Comparison of ENCODE assay signal across 8 mouse cellular contexts in genomic region chr3:96561946-96562681, GRCm38 (mm10). TPM values are rescaled to one million over a fixed set of nuclear protein-coding genes. Genes with fewer than 3 reads are reported as not detected.
DNase-seq lines count a peak whose midpoint lies in the region; ATAC-seq lines count a peak whose summit lies in the region.

No protein-coding gene starts in this region.

- H3K4me2 ChIP-seq in heart, embryonic 13.5 days, result peak overlapping the region; percentile 93
- 0 out of 2 replicates have a peak overlapping the region, but pooled peaks have one; percentile 5 for H3K4me2 ChIP-seq in liver, embryonic 11.5 days

- WGBS in heart, embryonic 13.5 days, result 40% methylated on average over 10 of the region's 10 CpGs
- WGBS in liver, embryonic 11.5 days, result 47% methylated on average over 10 of the region's 10 CpGs

- peaks cover 32% of the 10 kb centered on the region for H3K36me3 ChIP-seq in heart, embryonic 13.5 days
- H3K36me3 ChIP-seq in liver, embryonic 11.5 days (ENCODE audit: control insufficient read depth, insufficient read depth, low read length), result peaks cover 20% of the 10 kb centered on the region

- ATAC-seq in heart, embryonic 13.5 days (ENCODE audit: extremely low read depth, insufficient number of reproducible peaks, low FRiP score, low TSS enrichment), result no peak
- ATAC-seq in liver, embryonic 11.5 days (replicated peaks; ENCODE audit: low FRiP score), result no peak

- H3K27me3 ChIP-seq in heart, embryonic 13.5 days (replicated peaks), result no peaks in the 10 kb centered on the region
- no peaks in the 10 kb centered on the region for H3K27me3 ChIP-seq in liver, embryonic 11.5 days (replicated peaks; ENCODE audit: control insufficient read depth, insufficient read depth, low read length)

- H3K4me1 ChIP-seq in heart, embryonic 13.5 days, result peaks cover 56% of the 10 kb centered on the region
- H3K4me1 ChIP-seq in liver, embryonic 11.5 days (replicated peaks; ENCODE audit: control insufficient read depth, insufficient read depth, low read length), result peaks cover 23% of the 10 kb centered on the region

- peak overlapping the region; percentile 96 for H3K4me3 ChIP-seq in heart, embryonic 13.5 days
- H3K4me3 ChIP-seq in liver, embryonic 11.5 days (ENCODE audit: low read depth, low read length), result no peak overlapping the region

- H3K27ac ChIP-seq in heart, embryonic 13.5 days (replicated peaks), result peak overlapping the region; percentile 99
- peak overlapping the region; percentile 57; the same call in 1 of the 2 replicates for H3K27ac ChIP-seq in liver, embryonic 11.5 days (ENCODE audit: low read depth, low read length)

- no peaks in the 10 kb centered on the region for H3K9me3 ChIP-seq in heart, embryonic 13.5 days
- H3K9me3 ChIP-seq in liver, embryonic 11.5 days (ENCODE audit: control insufficient read depth, low read length), result no peaks in the 10 kb centered on the region

- H3K9ac ChIP-seq in heart, embryonic 13.5 days, result peak overlapping the region; percentile 100
- no peak overlapping the region for H3K9ac ChIP-seq in liver, embryonic 11.5 days (ENCODE audit: low read depth, low read length)

- peak; percentile 40 to 47 for DNase-seq in adrenal gland, postnatal 36 days
- DNase-seq in adrenal gland, adult 2 months, result no peak
- DNase-seq in B cell, adult 2 months, result peak; percentile 49 to 55
- DNase-seq in liver, embryonic 11.5 days (ENCODE audit: low spot score), result no peak
- DNase-seq in cerebellum, postnatal 10 days, result no peak
- no peak for DNase-seq in right cerebral cortex, postnatal 36 days (ENCODE audit: low spot score in 2 of 2)
- DNase-seq in layer of hippocampus, postnatal 36 days, result no peak

RNA-seq across cellular contexts. Expression of gene Txnip, which starts 4.4 kb away (rescaled TPM):
- total RNA-seq in adrenal gland, postnatal 36 days (2021), result 100 to 1,000 TPM; 515 to 572 TPM
- total RNA-seq in adrenal gland, adult 2 months (2021), result 100 to 1,000 TPM; 421 to 430 TPM
- polyA plus RNA-seq in adrenal gland, adult 2 months (2012; rRNA removed), result 390 and 481 TPM in 2 replicates
- polyA plus RNA-seq in heart, embryonic 13.5 days (2015; fragmentation: Nextera tagmentation; extraction: Ambion mirVana), result 156 and 165 TPM in 2 replicates
- polyA plus RNA-seq in liver, embryonic 11.5 days (2014; fragmentation: Nextera tagmentation; extraction: Ambion mirVana), result 41.1 and 44.0 TPM in 2 replicates
- 10 to 100 TPM; 20.7 to 32.2 TPM for total RNA-seq in layer of hippocampus, postnatal 36 days (2021)

RNA-seq across cellular contexts. Expression of gene Gm16253, which starts 14.7 kb away (rescaled TPM):
- not detected for total RNA-seq in adrenal gland, postnatal 36 days (2021)
- not detected for total RNA-seq in adrenal gland, adult 2 months (2021)
- polyA plus RNA-seq in adrenal gland, adult 2 months (2012; rRNA removed), result not detected in 2 replicates
- polyA plus RNA-seq in heart, embryonic 13.5 days (2015; fragmentation: Nextera tagmentation; extraction: Ambion mirVana), result 1.6 and 1.7 TPM in 2 replicates
- 0.49 and 1.0 TPM in 2 replicates for polyA plus RNA-seq in liver, embryonic 11.5 days (2014; fragmentation: Nextera tagmentation; extraction: Ambion mirVana)
- not detected for total RNA-seq in layer of hippocampus, postnatal 36 days (2021)

RNA-seq across cellular contexts. Expression of gene Polr3gl, which starts 31.9 kb away (rescaled TPM):
- total RNA-seq in adrenal gland, postnatal 36 days (2021), result 10 to 100 TPM; 29.4 to 33.3 TPM
- 10 to 100 TPM; 32.5 to 38.5 TPM for total RNA-seq in adrenal gland, adult 2 months (2021)
- 19.9 and 21.4 TPM in 2 replicates for polyA plus RNA-seq in adrenal gland, adult 2 months (2012; rRNA removed)
- 33.5 and 36.1 TPM in 2 replicates for polyA plus RNA-seq in heart, embryonic 13.5 days (2015; fragmentation: Nextera tagmentation; extraction: Ambion mirVana)
- polyA plus RNA-seq in liver, embryonic 11.5 days (2014; fragmentation: Nextera tagmentation; extraction: Ambion mirVana), result 18.6 and 21.5 TPM in 2 replicates
- 10 to 100 TPM; 32.4 to 34.2 TPM for total RNA-seq in layer of hippocampus, postnatal 36 days (2021)

RNA-seq across cellular contexts. Expression of gene Ankrd34a, which starts 34.3 kb away (rescaled TPM):
- total RNA-seq in adrenal gland, postnatal 36 days (2021), result 1 to 10 TPM in 1 of 2 experiments, under 1 TPM in 1; 0.95 to 1.0 TPM
- 1 to 10 TPM in 1 of 2 experiments, under 1 TPM in 1; 0.75 to 2.3 TPM for total RNA-seq in adrenal gland, adult 2 months (2021)
- 1.8 and 2.0 TPM in 2 replicates for polyA plus RNA-seq in adrenal gland, adult 2 months (2012; rRNA removed)
- 6.5 and 8.1 TPM in 2 replicates for polyA plus RNA-seq in heart, embryonic 13.5 days (2015; fragmentation: Nextera tagmentation; extraction: Ambion mirVana)
- polyA plus RNA-seq in liver, embryonic 11.5 days (2014; fragmentation: Nextera tagmentation; extraction: Ambion mirVana), result 0.71 and 1.1 TPM in 2 replicates
- total RNA-seq in layer of hippocampus, postnatal 36 days (2021), result 10 to 100 TPM; 49.9 to 51.5 TPM

RNA-seq across cellular contexts. Expression of gene Hfe2, which starts 37.1 kb away (rescaled TPM):
- total RNA-seq in adrenal gland, postnatal 36 days (2021), result not detected
- under 1 TPM in 1 of 2 experiments, not detected in 1; 0.23 TPM for total RNA-seq in adrenal gland, adult 2 months (2021)
- polyA plus RNA-seq in adrenal gland, adult 2 months (2012; rRNA removed), result 0.11 and 0.31 TPM in 2 replicates
- 7.4 and 7.5 TPM in 2 replicates for polyA plus RNA-seq in heart, embryonic 13.5 days (2015; fragmentation: Nextera tagmentation; extraction: Ambion mirVana)
- polyA plus RNA-seq in liver, embryonic 11.5 days (2014; fragmentation: Nextera tagmentation; extraction: Ambion mirVana), result 0.19 and 0.32 TPM in 2 replicates
- total RNA-seq in layer of hippocampus, postnatal 36 days (2021), result under 1 TPM in 1 of 2 experiments, not detected in 1; 0.25 TPM

Comparison
In these comparisons a context has a peak if more than half of its experiments do, and no peak if none do; other contexts are left out.
1. DNase-seq: peak in adrenal gland, postnatal 36 days (2 of 2) and B cell, adult 2 months (2 of 2); none in adrenal gland, adult 2 months (single experiment), liver, embryonic 11.5 days (single experiment), cerebellum, postnatal 10 days (0 of 2), right cerebral cortex, postnatal 36 days (0 of 2) and layer of hippocampus, postnatal 36 days (0 of 2).
2. RNA of gene Txnip, which starts 4.4 kb away (total RNA-seq): 515 to 572 TPM in adrenal gland, postnatal 36 days and 421 to 430 TPM in adrenal gland, adult 2 months; 20.7 to 32.2 TPM in layer of hippocampus, postnatal 36 days; every median in the first group is over 10 times any median in the second.